Comparison of ENCODE assay signal across 9 mouse cellular contexts in genomic region chr12:12264151-12264550, GRCm38 (mm10). TPM values are rescaled to one million over a fixed set of nuclear protein-coding genes. Genes with fewer than 3 reads are reported as not detected.
DNase-seq lines count a peak whose midpoint lies in the region; ATAC-seq and TF ChIP-seq lines count a peak whose summit lies in the region.
"Had no signal": no experiment of that assay in that cellular context is flagged by ENCODE, and none has a peak within 500 bp of the region (broad histone marks: within the 10 kb centered on the region; RNA-seq: fewer than 3 reads in every experiment).

No protein-coding gene starts in this region.

- H3K4me3 ChIP-seq in heart, adult 2 months: peak overlapping the region; percentile 88
- peak overlapping the region; percentile 82; the same call in 1 of the 2 replicates for H3K4me3 ChIP-seq in hindbrain, embryonic 14.5 days (replicated peaks; ENCODE audit: low read length)
- H3K4me3 ChIP-seq: embryonic facial prominence, embryonic 12.5 days had no signal

- H3K4me2 ChIP-seq in hindbrain, embryonic 14.5 days (replicated peaks): peak overlapping the region; percentile 80
- H3K4me2 ChIP-seq: embryonic facial prominence, embryonic 12.5 days had no signal

- DNase-seq in heart, adult 2 months: peak; percentile 41 to 43
- DNase-seq in heart, postnatal 14 days: no peak
- DNase-seq in hindbrain, embryonic 14.5 days (ENCODE audit: low spot score): no peak
- no peak for DNase-seq in right cerebral cortex, postnatal 10 days (ENCODE audit: low spot score in 2 of 2)
- no peak for DNase-seq in left cerebral cortex, adult 18-20 months (ENCODE audit: low spot score in 2 of 2)
- no peak for DNase-seq in cerebellum, adult 11 months

- TF ChIP-seq CTCF in heart, adult 2 months (IDR thresholded peaks at IDR 0.05): no peak

- intact Hi-C loops in heart, adult 2 months (cut with DNase I): loop anchor here (5.0 kb wide), 3 partner anchors 38 to 87 kb away; no protein-coding TSS in a partner anchor
- intact Hi-C loops in heart, postnatal 14 days (cut with DNase I): loop anchor here (5.0 kb wide), 2 partner anchors 48 to 87 kb away; no protein-coding TSS in a partner anchor

- peak overlapping the region; percentile 4; the same call in 1 of the 2 replicates for H3K9ac ChIP-seq in heart, adult 2 months (ENCODE audit: low read depth, low read length)
- peak overlapping the region; percentile 93; the same call in 1 of the 2 replicates for H3K9ac ChIP-seq in hindbrain, embryonic 14.5 days
- H3K9ac ChIP-seq: embryonic facial prominence, embryonic 12.5 days had no signal

- H3K79me2 ChIP-seq in heart, adult 2 months (replicated peaks; ENCODE audit: control insufficient read depth, insufficient read depth, low read length): no peaks in the 10 kb centered on the region

- peak overlapping the region; percentile 93 for H3K27ac ChIP-seq in heart, adult 2 months
- no peak overlapping the region; the same call in 1 of the 2 replicates for H3K27ac ChIP-seq in hindbrain, embryonic 14.5 days
- H3K27ac ChIP-seq: embryonic facial prominence, embryonic 12.5 days had no signal

- WGBS in heart, adult 2 months: 44% methylated on average over 5 of the region's 5 CpGs
- 77% methylated on average over 5 of the region's 5 CpGs for whole genome bisulfite sequencing in hindbrain, embryonic 14.5 days

- H3K27me3 ChIP-seq in heart, adult 2 months (ENCODE audit: control insufficient read depth, insufficient read depth, low read length): no peaks in the 10 kb centered on the region
- 0 out of 2 replicates have a peak, but pooled peaks cover 2% of the 10 kb centered on the region for H3K27me3 ChIP-seq in hindbrain, embryonic 14.5 days (ENCODE audit: control insufficient read depth, insufficient read depth, low read length)

- no peaks in the 10 kb centered on the region for H3K9me3 ChIP-seq in hindbrain, embryonic 14.5 days (ENCODE audit: control insufficient read depth, low read length)
- H3K9me3 ChIP-seq: embryonic facial prominence, embryonic 12.5 days had no signal

- no peak for TF ChIP-seq POLR2A in heart, adult 2 months (IDR thresholded peaks at IDR 0.05; ENCODE audit: insufficient read depth, low read depth, low read length)

- peak; percentile 61 for ATAC-seq in CD4-positive, CD25-positive, alpha-beta regulatory T cell, adult 4 months
- ATAC-seq in hindbrain, embryonic 14.5 days (ENCODE audit: low FRiP score): no peak
- peak; percentile 79 for ATAC-seq in megakaryocyte, adult 5-6 weeks (ENCODE audit: poor library complexity, severe bottlenecking)

- peaks cover 16% of the 10 kb centered on the region for H3K4me1 ChIP-seq in heart, adult 2 months (ENCODE audit: control insufficient read depth, insufficient read depth, low read length)
- H3K4me1 ChIP-seq in hindbrain, embryonic 14.5 days (replicated peaks; ENCODE audit: control insufficient read depth, insufficient read depth, low read length): peaks cover 48% of the 10 kb centered on the region

- no peak for TF ChIP-seq EP300 in heart, adult 2 months (IDR thresholded peaks at IDR 0.05; ENCODE audit: insufficient read depth, low read depth, low read length)

- H3K36me3 ChIP-seq in heart, adult 2 months (ENCODE audit: control insufficient read depth, insufficient read depth, low read length): peaks cover 16% of the 10 kb centered on the region
- H3K36me3 ChIP-seq in hindbrain, embryonic 14.5 days (replicated peaks; ENCODE audit: control insufficient read depth, insufficient read depth): no peaks in the 10 kb centered on the region
- H3K36me3 ChIP-seq: embryonic facial prominence, embryonic 12.5 days had no signal

RNA-seq across cellular contexts. Expression of gene Fam49a, which starts 2.2 kb away (rescaled TPM):
- 1 to 10 TPM; 7.1 to 9.8 TPM for total RNA-seq in heart, adult 2 months (2021)
- 4.1 and 6.5 TPM in 2 replicates for polyA plus RNA-seq in heart, adult 2 months (2012; rRNA removed)
- total RNA-seq in heart, postnatal 14 days (2021): 10 to 100 TPM; 11.7 to 17.2 TPM
- 10 to 100 TPM; 42.3 to 49.8 TPM for polyA plus RNA-seq in CD4-positive, CD25-positive, alpha-beta regulatory T cell, adult 4 months (2017; shearing (Covaris generic))
- 66.3 and 80.7 TPM in 2 replicates for polyA plus RNA-seq in hindbrain, embryonic 14.5 days (2014; fragmentation: Nextera tagmentation; extraction: Ambion mirVana)
- total RNA-seq in megakaryocyte, adult 5-6 weeks (2015): 55.9 and 61.4 TPM in 2 replicates
- total RNA-seq in megakaryocyte, adult 5-6 weeks (2017): 59.8 and 63.4 TPM in 2 replicates
- 100 to 1,000 TPM; 179 TPM for total RNA-seq in left cerebral cortex, adult 18-20 months (2021)

Comparison
In these comparisons a context has a peak if more than half of its experiments do, and no peak if none do; other contexts are left out.
1. DNase-seq: peak in heart, adult 2 months (2 of 2); none in heart, postnatal 14 days (0 of 2), hindbrain, embryonic 14.5 days (single experiment), right cerebral cortex, postnatal 10 days (0 of 2), left cerebral cortex, adult 18-20 months (0 of 2) and cerebellum, adult 11 months (single experiment).